Comparison of ENCODE assay signal across 27 mouse cellular contexts in genomic region chr6:72227011-72227410, GRCm38 (mm10). TPM values are rescaled to one million over a fixed set of nuclear protein-coding genes. Genes with fewer than 3 reads are reported as not detected.
"Had no signal": no experiment of that assay in that cellular context is flagged by ENCODE, and none has a peak within 500 bp of the region (broad histone marks: within the 10 kb centered on the region; RNA-seq: fewer than 3 reads in every experiment).

No protein-coding gene starts in this region.

- H3K9me3 ChIP-seq: embryonic facial prominence, embryonic 10.5 days; embryonic facial prominence, embryonic 12.5 days; embryonic facial prominence, embryonic 13.5 days; embryonic facial prominence, embryonic 15.5 days; forebrain, embryonic 12.5 days; forebrain, embryonic 13.5 days had no signal

- H3K9ac ChIP-seq: embryonic facial prominence, embryonic 12.5 days; embryonic facial prominence, embryonic 13.5 days; embryonic facial prominence, embryonic 15.5 days; forebrain, embryonic 12.5 days; forebrain, embryonic 13.5 days; forebrain, postnatal 0 days had no signal

- H3K36me3 ChIP-seq: embryonic facial prominence, embryonic 12.5 days; embryonic facial prominence, embryonic 13.5 days; embryonic facial prominence, embryonic 15.5 days; forebrain, embryonic 12.5 days had no signal

- DNase-seq: cerebellum, adult 2 months; cerebellum, adult 8-10 months; cerebellum, adult 9-10 months; cerebellum, adult 9-11 months; cerebellum, postnatal 10 days; cerebellum, postnatal 14 days; cerebellum, postnatal 25 days; cerebellum, postnatal 36 days; embryo, embryonic 11 days; forebrain, postnatal 0 days; gastrocnemius, adult 2 months; gastrocnemius, postnatal 10 days; gastrocnemius, postnatal 14 days; gastrocnemius, postnatal 25 days; gastrocnemius, postnatal 36 days; heart, adult 18-20 months; heart, adult 2 months had no signal

- H3K4me2 ChIP-seq: embryonic facial prominence, embryonic 12.5 days; embryonic facial prominence, embryonic 13.5 days; embryonic facial prominence, embryonic 15.5 days; forebrain, embryonic 12.5 days; forebrain, embryonic 13.5 days had no signal

- H3K4me3 ChIP-seq: embryonic facial prominence, embryonic 10.5 days; embryonic facial prominence, embryonic 12.5 days; embryonic facial prominence, embryonic 13.5 days; embryonic facial prominence, embryonic 15.5 days; erythroblast, embryonic 14.5 days; forebrain, embryonic 12.5 days; forebrain, embryonic 13.5 days; gastrocnemius, adult 2 months; heart, adult 2 months had no signal

- ATAC-seq: forebrain, embryonic 13.5 days; forebrain, embryonic 14.5 days; forebrain, embryonic 16.5 days; forebrain, postnatal 0 days had no signal

- H3K27ac ChIP-seq: embryonic facial prominence, embryonic 10.5 days; embryonic facial prominence, embryonic 12.5 days; embryonic facial prominence, embryonic 13.5 days; embryonic facial prominence, embryonic 15.5 days; forebrain, embryonic 12.5 days; forebrain, embryonic 13.5 days; gastrocnemius, adult 2 months; heart, adult 2 months had no signal

RNA-seq across cellular contexts. Expression of gene Atoh8, which starts 8.4 kb away (rescaled TPM):
- total RNA-seq: granulocyte monocyte progenitor cell, adult 5-6 weeks had no signal
- polyA plus RNA-seq: erythroblast, embryonic 14.5 days had no signal
